Mouse (Mus musculus) midbrain, embryonic 12.5 days (tissue): ENCODE measurements around the gene Clcn1. TPM values are rescaled to one million over a fixed set of nuclear protein-coding genes. Genes with fewer than 3 reads are reported as not detected.

Source experiments
- ATAC-seq: fragments of 200-750 bp; cut with Nextera tagmentation; 2 replicates; pipeline ENCODE4 v1.8.0; 2017; ENCODE audit warnings: low read depth, moderate TSS enrichment, moderate library complexity; ENCODE audit not compliant: low FRiP score
- H3K27ac ChIP-seq: fragments of 300-500 bp; sonication (generic); replicated peaks from 2 replicates; pipeline ENCODE4 v1.5.1; 2016; ENCODE audit warnings: mild to moderate bottlenecking
- H3K27me3 ChIP-seq: fragments of 300-500 bp; sonication (generic); 2 replicates; pipeline ENCODE4 v1.6.1; 2016; ENCODE audit warnings: mild to moderate bottlenecking
- H3K36me3 ChIP-seq: fragments of 300-500 bp; sonication (generic); 2 replicates; pipeline ENCODE4 v1.6.1; 2016
- H3K4me1 ChIP-seq: fragments of 300-500 bp; sonication (generic); 2 replicates; pipeline ENCODE4 v1.6.1; 2016
- H3K4me2 ChIP-seq: fragments of 300-500 bp; sonication (generic); replicated peaks from 2 replicates; pipeline ENCODE4 v1.6.1; 2016; ENCODE audit warnings: mild to moderate bottlenecking, moderate library complexity
- H3K4me3 ChIP-seq: fragments of 300-500 bp; sonication (generic); 2 replicates; pipeline ENCODE4 v1.5.1; 2016; ENCODE audit warnings: mild to moderate bottlenecking
- H3K9ac ChIP-seq: fragments of 300-500 bp; sonication (generic); replicated peaks from 2 replicates; pipeline ENCODE4 v1.6.1; 2016; ENCODE audit warnings: mild to moderate bottlenecking, moderate library complexity
- H3K9me3 ChIP-seq: fragments of 300-500 bp; sonication (generic); 2 replicates; pipeline ENCODE4 v1.6.1; 2016; ENCODE audit warnings: mild to moderate bottlenecking
- WGBS: fragments of 180-500 bp; shearing (Covaris S2); methylation state at CpG from one replicate; pipeline ENCODE4 v1.1.7; 2016; 5-methylcytosine and 5-hydroxymethylcytosine counted together
- polyA plus RNA-seq: library from polyadenylated mRNA; unstranded; fragments of >200 nt; fragmentation: Nextera tagmentation; extraction: Ambion mirVana; gene quantifications from 2 replicates; pipeline ENCODE4 v1.2.1, GENCODE M21; 2016

Gene Clcn1
- polyA plus RNA-seq, 1 experiment from 2014 or later = 1.3 TPM

DNA sequence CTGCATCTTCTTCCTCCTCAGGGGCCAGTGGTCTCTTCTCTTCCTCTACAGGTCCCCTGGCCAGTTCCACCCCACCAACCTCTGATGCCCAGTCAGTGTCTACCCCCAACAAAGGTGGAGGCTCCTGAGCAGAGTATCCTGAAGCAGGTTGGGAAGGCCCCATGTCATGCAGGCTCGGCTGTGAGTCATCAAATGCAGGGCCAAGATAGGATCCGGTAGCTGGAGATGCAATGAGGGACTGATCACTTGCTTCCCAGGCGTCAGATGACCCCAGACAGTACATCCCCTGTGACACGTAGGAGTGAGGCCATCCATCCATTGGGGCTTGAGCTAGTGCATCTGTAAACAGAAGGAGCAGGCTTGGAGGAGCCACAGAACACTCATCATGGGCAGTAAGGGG lies 31.8 kb downstream of the Clcn1 start:
- Histone ChIP-seq H3K4me1 (peaks cover 6% of the 10 kb centered on the region), H3K9me3 (no peaks in the 10 kb centered on the region), H3K4me2 (no peak overlapping the region), H3K36me3 (peaks cover 45% of the 10 kb centered on the region), H3K4me3 (no peak overlapping the region), H3K27ac (no peak overlapping the region), H3K27me3 (peaks cover 17% of the 10 kb centered on the region), H3K9ac (no peak overlapping the region)
- ATAC-seq = no peak
- 84% methylated on average over 4 of the region's 4 CpGs for WGBS

DNA sequence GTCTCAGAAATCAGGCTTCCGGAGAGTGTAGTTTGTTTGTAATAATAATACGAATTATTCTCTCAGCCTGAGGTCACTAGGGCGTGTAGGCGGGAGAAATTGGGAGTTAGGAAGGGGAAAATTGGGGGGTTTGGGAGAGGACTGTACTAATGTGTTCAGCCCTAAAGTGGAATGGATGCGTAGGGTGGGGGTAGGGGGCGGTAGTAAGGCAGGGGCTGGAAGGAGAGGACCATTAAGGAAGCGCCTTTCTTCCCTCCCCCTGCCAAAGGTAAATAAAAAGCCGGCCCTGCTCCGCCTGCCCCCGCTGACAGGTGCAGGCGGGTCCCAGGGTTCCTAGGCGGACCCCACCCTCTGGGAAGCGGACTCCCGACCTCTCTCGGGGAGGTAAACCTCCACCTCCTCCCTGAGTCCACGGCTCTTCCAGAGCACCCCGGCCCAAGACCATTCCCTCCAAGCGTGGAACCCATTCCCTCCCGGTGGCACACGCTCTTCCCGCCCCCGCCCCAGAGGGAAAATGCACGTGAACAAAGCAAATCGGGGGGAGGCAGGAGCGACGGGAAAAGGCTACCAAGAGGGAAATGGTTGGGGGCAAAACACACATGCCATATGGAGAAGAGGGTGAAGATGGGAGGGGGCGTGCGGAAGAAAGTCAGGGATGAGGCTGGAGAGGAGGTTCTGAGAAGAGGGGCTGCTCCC lies 37.0 kb downstream of the Clcn1 start:
- Histone ChIP-seq H3K9ac (peak overlapping the region; percentile 83), H3K36me3 (peaks cover 4% of the 10 kb centered on the region), H3K4me3 (peak overlapping the region; percentile 71), H3K27me3 (peaks cover 25% of the 10 kb centered on the region), H3K4me1 (peaks cover 15% of the 10 kb centered on the region), H3K4me2 (peak overlapping the region; percentile 92), H3K9me3 (no peaks in the 10 kb centered on the region), H3K27ac (peak overlapping the region; percentile 90)
- under 1% methylated on average over 28 of the region's 28 CpGs for WGBS
- peak; percentile 34 for ATAC-seq

DNA sequence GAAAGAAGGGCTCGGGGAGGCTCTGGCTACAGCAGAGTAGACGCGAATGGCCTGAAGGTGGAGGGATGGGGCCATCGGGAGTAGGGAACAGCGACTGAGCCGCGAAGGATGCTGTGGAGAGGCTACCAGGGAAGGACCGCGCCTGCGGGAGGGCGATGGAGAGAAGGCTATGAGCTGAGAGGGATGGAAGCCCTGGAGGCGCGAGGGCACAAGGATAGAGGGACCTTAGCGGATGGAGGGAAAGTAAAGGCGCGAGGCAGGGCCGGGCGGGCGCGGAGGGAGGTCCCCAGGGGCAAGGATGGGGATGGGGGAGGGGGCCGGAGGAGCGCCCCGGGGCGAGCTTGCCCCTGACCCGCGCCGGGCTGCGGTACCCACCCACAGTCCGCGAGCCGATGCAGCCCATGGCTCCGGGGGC lies 37.6 kb downstream of the Clcn1 start:
- H3K4me2 ChIP-seq = peak overlapping the region; percentile 92
- H3K27me3 ChIP-seq = peaks cover 25% of the 10 kb centered on the region
- H3K9ac ChIP-seq = peak overlapping the region; percentile 83
- no peaks in the 10 kb centered on the region for H3K9me3 ChIP-seq
- H3K4me1 ChIP-seq = peaks cover 15% of the 10 kb centered on the region
- H3K36me3 ChIP-seq = no peaks in the 10 kb centered on the region; the same call in 1 of the 2 replicates
- peak; percentile 80 for ATAC-seq
- peak overlapping the region; percentile 90 for H3K27ac ChIP-seq
- WGBS = under 1% methylated on average over 20 of the region's 32 CpGs
- peak overlapping the region; percentile 71 for H3K4me3 ChIP-seq

DNA sequence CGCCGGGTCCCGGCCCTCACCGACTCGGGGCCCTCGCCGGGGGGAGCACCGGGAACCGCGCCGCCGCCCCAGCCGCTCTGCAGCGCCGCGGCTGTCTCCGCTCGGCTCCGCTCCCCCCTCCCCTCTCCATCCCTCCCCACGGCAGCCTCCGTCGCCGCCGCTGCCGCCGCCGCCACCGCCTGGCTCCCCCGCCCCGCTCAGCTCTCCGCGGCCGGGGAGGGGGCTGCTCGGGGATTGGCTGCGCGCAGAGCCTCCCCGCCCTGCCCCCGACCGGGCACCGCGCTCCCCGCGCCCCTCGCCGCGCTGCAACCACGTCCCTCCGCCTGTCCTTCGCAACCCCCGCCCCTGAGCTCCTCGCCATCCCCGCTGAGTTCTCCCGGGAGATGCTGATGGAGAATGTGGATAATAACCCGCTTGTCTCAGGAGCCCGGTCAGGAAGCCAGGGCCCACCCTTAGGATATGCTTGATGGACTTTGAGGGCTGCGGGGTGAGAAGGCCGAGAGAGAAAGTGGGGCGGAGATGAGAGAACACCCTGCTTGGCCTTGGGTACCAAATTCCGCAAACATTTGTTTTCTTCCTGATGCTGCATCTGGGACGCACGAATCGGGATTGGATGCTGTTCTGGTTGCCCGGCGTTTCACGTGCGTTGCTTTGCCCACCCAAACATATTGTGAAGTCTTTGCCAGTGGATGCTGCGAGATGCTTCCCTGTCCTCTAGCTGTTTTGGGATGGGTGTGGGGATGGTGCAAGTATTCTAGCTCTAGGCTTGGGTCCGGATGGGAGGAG lies 38.2 kb downstream of the Clcn1 start, which contains the start of gene Fam131b:
TSS of gene Fam131b (minus strand) at position 162 of the 786 bp plus-strand sequence.
- H3K4me2 ChIP-seq = peak within 1 kb of the TSS; percentile 92
- ATAC-seq = peak; percentile 92
- peak within 1 kb of the TSS; percentile 90 for H3K27ac ChIP-seq
- H3K4me1 ChIP-seq = peaks cover 15% of the 10 kb centered on the region
- peak within 1 kb of the TSS; percentile 71 for H3K4me3 ChIP-seq
- no peaks in the 10 kb centered on the region for H3K9me3 ChIP-seq
- H3K36me3 ChIP-seq = no peaks in the 10 kb centered on the region; the same call in 1 of the 2 replicates
- H3K27me3 ChIP-seq = peaks cover 25% of the 10 kb centered on the region
- peak within 1 kb of the TSS; percentile 83 for H3K9ac ChIP-seq
- under 1% methylated on average over 57 of the region's 68 CpGs for WGBS

DNA sequence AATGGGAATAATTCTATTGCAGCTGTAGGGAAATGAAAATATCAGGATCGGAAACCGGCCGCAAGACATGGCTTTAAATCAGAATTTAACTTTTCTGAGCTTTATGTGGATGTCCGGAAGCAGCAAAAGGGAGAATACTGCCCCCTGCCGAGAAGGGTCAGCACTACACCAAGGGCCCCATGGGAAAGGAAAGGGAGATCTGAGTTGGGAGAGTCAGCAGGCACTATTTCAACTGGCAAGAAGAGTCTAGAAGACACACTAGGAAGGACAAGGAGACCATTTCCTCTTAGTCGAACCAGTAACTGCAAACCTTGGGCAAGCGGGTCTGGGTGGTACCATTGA lies 38.8 kb downstream of the Clcn1 start:
- peak overlapping the region; percentile 83 for H3K9ac ChIP-seq
- peaks cover 15% of the 10 kb centered on the region for H3K4me1 ChIP-seq
- H3K27ac ChIP-seq = peak overlapping the region; percentile 90
- H3K4me2 ChIP-seq = peak overlapping the region; percentile 92
- no peaks in the 10 kb centered on the region; the same call in 1 of the 2 replicates for H3K36me3 ChIP-seq
- H3K4me3 ChIP-seq = peak overlapping the region; percentile 71
- no peak for ATAC-seq
- no peaks in the 10 kb centered on the region for H3K9me3 ChIP-seq
- WGBS = 1% methylated on average over 7 of the region's 7 CpGs
- H3K27me3 ChIP-seq = peaks cover 25% of the 10 kb centered on the region

DNA sequence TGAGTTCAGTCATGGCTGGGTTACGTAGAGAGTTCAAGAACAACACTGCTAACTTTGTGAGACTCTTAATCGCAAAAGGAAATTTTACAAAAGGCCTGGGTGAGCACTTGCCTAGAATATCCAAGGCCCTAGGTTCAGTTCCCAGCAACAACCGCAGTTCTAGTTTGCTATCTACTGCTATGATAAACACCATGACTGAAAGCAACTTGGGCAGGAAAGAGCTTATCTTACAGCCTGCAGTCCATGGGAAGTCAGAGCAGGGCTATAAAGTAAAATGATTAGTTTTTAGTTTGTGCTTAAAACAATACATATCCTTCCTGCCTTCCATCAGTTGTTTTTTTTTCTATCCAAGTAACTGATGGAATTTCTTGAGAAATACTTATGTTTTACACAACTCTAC lies 40.0 kb downstream of the Clcn1 start:
- no peaks in the 10 kb centered on the region for H3K36me3 ChIP-seq
- 83% methylated on average over 3 of the region's 3 CpGs for WGBS
- H3K27ac ChIP-seq = no peak overlapping the region
- peaks cover 17% of the 10 kb centered on the region for H3K27me3 ChIP-seq
- no peak overlapping the region for H3K4me2 ChIP-seq
- H3K4me3 ChIP-seq = no peak overlapping the region
- peaks cover 15% of the 10 kb centered on the region for H3K4me1 ChIP-seq
- no peak for ATAC-seq
- H3K9ac ChIP-seq = no peak overlapping the region
- H3K9me3 ChIP-seq = no peaks in the 10 kb centered on the region

DNA sequence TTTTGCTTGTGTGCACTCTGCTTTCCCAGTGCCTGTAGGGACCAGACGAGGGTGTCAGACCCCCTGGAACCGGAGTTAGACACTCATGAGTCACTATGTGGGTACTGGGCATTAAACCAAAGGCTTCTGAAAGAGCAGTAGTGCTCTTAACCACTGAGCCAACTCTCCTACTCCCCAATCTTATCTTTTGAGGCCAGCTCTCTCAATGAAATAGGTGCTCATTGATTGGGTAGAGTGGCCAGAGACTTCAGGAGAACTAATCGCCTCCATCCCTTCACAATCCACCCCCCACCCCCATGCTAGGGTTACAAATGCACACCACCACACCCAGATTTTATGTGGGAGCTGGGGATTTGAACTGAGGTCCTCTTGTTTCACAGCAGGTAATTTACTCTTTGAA lies 42.3 kb downstream of the Clcn1 start:
- no peak for ATAC-seq
- H3K27ac ChIP-seq = no peak overlapping the region
- no peak overlapping the region for H3K9ac ChIP-seq
- no peaks in the 10 kb centered on the region for H3K36me3 ChIP-seq
- no peak overlapping the region for H3K4me3 ChIP-seq
- H3K4me1 ChIP-seq = peaks cover 5% of the 10 kb centered on the region; the same call in 1 of the 2 replicates
- H3K27me3 ChIP-seq = peaks cover 5% of the 10 kb centered on the region; the same call in 1 of the 2 replicates
- no peak overlapping the region for H3K4me2 ChIP-seq
- no peaks in the 10 kb centered on the region for H3K9me3 ChIP-seq
- WGBS = 82% methylated on average over 3 of the region's 3 CpGs

DNA sequence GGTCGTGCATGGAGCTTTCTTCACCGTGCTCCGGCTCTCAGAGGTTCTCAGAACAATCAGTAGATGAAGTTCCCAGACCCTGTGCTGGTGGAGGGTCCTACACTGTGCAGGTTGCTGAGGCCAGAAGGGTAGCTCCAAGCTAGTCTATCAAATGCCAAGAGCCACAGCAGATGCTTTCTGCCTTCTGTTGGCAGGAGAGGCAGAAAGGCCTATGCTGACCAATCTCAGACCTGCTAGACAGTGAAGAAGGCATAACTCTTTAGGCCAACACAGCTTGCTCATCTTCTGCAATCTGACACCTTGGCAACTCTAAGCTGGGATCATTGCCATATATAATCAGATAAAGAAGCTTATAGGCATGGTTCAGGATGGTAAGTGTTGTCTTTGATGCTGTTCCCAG lies 43.7 kb downstream of the Clcn1 start:
- Histone ChIP-seq H3K9me3 (no peaks in the 10 kb centered on the region), H3K27ac (no peak overlapping the region), H3K27me3 (peaks cover 5% of the 10 kb centered on the region; the same call in 1 of the 2 replicates), H3K4me1 (0 out of 2 replicates have a peak, but pooled peaks cover 3% of the 10 kb centered on the region), H3K4me2 (no peak overlapping the region), H3K4me3 (no peak overlapping the region), H3K9ac (no peak overlapping the region), H3K36me3 (no peaks in the 10 kb centered on the region)
- 76% methylated on average over 3 of the region's 3 CpGs for WGBS
- ATAC-seq = no peak

DNA sequence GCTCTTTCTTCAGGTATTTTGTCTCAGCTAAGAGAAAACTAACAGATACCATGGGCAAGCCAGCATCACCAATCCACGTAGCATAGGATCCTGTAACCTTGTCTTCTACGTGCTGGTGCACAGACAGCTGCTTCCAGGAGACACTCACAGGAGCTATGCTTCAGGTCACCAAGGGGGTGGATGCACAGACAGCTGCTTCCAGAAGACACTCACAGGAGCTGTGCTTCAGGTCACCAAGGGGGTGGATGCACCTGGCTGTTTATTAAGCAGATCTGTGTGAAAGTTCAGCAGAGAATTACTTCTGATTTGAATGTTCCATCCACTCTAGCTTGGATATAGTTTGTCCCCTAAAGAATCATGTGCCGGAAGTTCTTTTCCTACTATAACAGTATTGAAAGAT lies 44.5 kb downstream of the Clcn1 start:
- H3K4me3 ChIP-seq = no peak overlapping the region
- H3K4me2 ChIP-seq = no peak overlapping the region
- H3K9me3 ChIP-seq = no peaks in the 10 kb centered on the region
- H3K27ac ChIP-seq = no peak overlapping the region
- H3K4me1 ChIP-seq = no peaks in the 10 kb centered on the region
- 94% methylated on average over 3 of the region's 3 CpGs for WGBS
- H3K9ac ChIP-seq = no peak overlapping the region
- H3K27me3 ChIP-seq = peaks cover 5% of the 10 kb centered on the region; the same call in 1 of the 2 replicates
- no peak for ATAC-seq
- H3K36me3 ChIP-seq = no peaks in the 10 kb centered on the region

DNA sequence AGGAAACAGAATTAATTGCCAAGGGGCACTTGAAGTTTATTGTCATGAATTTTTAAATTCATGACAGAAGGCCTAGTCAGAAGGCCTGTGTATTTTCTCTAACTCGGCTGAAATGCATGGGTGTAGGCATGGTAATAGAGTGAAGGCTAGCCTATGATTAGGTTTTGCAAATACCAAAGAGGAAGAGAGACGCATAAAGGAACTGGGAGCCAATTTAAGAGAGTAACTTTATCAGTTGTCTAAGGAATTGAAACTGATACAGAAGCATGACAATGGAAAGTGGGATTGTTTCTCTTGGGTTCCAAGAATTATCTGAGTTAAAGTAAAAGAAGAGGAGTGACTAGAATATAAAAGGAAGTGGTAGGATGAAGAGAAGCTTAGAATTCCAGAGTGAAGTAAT lies 52.7 kb downstream of the Clcn1 start:
- Histone ChIP-seq H3K36me3 (no peaks in the 10 kb centered on the region), H3K4me2 (no peak overlapping the region), H3K4me3 (no peak overlapping the region), H3K9ac (no peak overlapping the region), H3K9me3 (no peaks in the 10 kb centered on the region), H3K4me1 (no peaks in the 10 kb centered on the region), H3K27ac (no peak overlapping the region), H3K27me3 (no peaks in the 10 kb centered on the region)
- WGBS = 88% methylated on average over 2 of the region's 2 CpGs
- ATAC-seq = no peak

DNA sequence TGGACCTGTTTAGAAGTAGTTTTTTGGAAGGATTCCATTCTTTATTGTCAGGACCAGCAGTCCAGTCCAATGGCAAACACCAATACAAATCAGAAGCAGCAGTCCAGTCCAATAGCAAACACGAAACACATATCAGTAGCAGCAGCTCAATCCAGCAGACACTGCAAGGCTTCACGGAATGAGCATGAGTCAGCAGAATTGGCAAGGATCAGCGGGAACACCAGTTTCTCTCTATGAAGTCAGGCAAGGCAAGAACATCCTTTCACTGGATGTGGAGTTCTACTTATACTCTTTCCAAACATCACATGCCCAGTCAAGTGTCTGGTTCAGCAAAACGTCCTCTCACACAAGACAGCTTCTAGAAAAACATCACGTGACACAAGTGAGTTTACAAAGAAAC lies 53.5 kb downstream of the Clcn1 start:
- H3K27me3 ChIP-seq = no peaks in the 10 kb centered on the region
- ATAC-seq = no peak
- no peak overlapping the region for H3K4me2 ChIP-seq
- no peak overlapping the region for H3K9ac ChIP-seq
- no peaks in the 10 kb centered on the region for H3K9me3 ChIP-seq
- no peaks in the 10 kb centered on the region for H3K36me3 ChIP-seq
- no peak overlapping the region for H3K4me3 ChIP-seq
- 78% methylated on average over 5 of the region's 5 CpGs for WGBS
- no peak overlapping the region for H3K27ac ChIP-seq
- H3K4me1 ChIP-seq = no peaks in the 10 kb centered on the region

DNA sequence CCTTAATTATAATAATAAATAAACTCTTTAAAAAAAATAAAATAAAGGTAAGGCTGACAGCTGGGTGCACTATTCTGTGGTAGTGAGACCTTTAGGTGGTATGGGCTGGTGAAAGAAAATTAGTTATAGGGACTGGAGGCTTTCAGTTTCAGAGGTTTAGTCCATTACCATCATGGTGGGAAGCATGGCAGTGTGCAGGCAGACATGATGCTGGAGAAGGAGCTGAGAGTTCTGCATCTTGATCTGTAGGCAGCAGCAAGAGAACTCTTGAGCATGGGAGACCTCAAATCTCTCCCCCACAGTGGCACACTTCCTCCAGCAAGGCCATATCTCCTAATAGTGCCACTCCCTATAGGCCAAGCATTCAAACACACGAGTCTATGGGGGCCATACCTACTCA lies 55.7 kb downstream of the Clcn1 start:
- no peak overlapping the region for H3K4me2 ChIP-seq
- H3K9me3 ChIP-seq = no peaks in the 10 kb centered on the region
- no peaks in the 10 kb centered on the region for H3K4me1 ChIP-seq
- no peak for ATAC-seq
- no peaks in the 10 kb centered on the region for H3K27me3 ChIP-seq
- no peak overlapping the region for H3K27ac ChIP-seq
- H3K4me3 ChIP-seq = no peak overlapping the region
- WGBS = 65% methylated on average over 1 of the region's 1 CpGs
- no peak overlapping the region for H3K9ac ChIP-seq
- no peaks in the 10 kb centered on the region for H3K36me3 ChIP-seq
